Mouse (Mus musculus): Measurements from ENCODE around the gene Rapgef4.

DNA sequence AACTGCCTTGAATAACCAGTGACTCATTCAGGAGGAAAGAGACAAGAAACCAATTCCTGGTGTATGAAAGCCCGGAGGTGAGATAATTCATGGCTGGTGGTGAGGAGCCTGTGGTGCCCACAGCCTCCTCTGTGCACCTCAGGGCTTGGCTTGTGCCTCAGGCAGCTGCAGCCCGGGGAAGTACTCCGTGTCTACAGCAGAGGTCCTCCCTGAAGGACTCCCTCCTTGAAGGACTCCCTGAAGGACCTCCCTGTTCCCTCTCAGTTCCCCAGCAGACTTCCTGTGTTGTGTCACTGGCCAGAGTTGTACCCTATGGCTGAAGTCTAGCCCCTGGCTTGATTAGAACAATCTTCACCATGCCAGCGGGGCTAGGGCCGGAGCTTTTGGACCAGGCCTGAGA is 50.7 kb downstream of the Rapgef4 start:
- TF ChIP-seq CTCF (IDR thresholded peaks at IDR 0.05) (no peak), POLR2A (IDR thresholded peaks at IDR 0.05; ENCODE audit: insufficient read depth, low read depth, low read length) (no peak)

Measured in heart, adult 2 months (tissue).